Mouse (Mus musculus) E14TG2a.4 (cell line): ENCODE measurements around the gene Tcf7l2.

Experiments
- CTCF ChIP-seq: conservative IDR thresholded peaks from 2 replicates; pipeline ENCODE4 v1.5.1; 2014; ENCODE audit warnings: low read length
- POU5F1 ChIP-seq: IDR thresholded peaks from 2 replicates; pipeline ENCODE4 v1.6.1; 2014; ENCODE audit warnings: low read length, borderline replicate concordance

DNA sequence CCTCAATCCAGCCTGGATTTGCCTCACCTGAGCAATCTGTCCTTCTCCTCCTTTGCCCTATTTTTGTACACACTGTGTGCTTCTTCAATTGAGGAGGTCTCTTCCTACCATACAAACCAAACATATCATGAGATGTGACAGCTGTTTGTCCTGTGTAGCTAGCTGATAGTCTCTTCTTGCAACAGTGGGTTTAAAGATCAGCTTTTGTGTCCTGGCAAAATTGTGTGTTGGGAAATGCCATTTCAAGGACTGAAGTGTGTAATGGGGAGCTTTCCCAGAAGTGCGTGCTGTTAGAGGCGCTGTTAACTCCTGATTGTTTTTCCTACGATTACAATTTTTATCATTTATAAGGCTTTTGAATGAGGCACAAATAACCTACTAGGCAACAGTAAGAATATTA is 174.6 kb downstream of the Tcf7l2 start:
- TF ChIP-seq CTCF (no peak), POU5F1 (no peak)
